Comparison of ENCODE assay signal across 28 mouse cellular contexts in genomic region chr1:158238722-158239121, GRCm38 (mm10).
A peak's percentile ranks its signal among the peaks of the same experiment; 100 is the strongest.
DNase-seq lines count a peak whose midpoint lies in the region; ATAC-seq and TF ChIP-seq lines count a peak whose summit lies in the region.
"Had no signal": no experiment of that assay in that cellular context is flagged by ENCODE, and none has a peak within 500 bp of the region (broad histone marks: within the 10 kb centered on the region; RNA-seq: fewer than 3 reads in every experiment).

No protein-coding gene starts in this region.

- TF ChIP-seq CTCF in forebrain, postnatal 0 days (IDR thresholded peaks at IDR 0.05; ENCODE audit: low read depth): 0 out of 2 replicates have a peak, but pooled peaks have one; percentile 16
- TF ChIP-seq CTCF in liver, postnatal 0 days (IDR thresholded peaks at IDR 0.05; ENCODE audit: low read depth): peak; percentile 16; the same call in 1 of the 2 replicates
- no peak for TF ChIP-seq CTCF in brain, embryonic 14.5 days (IDR thresholded peaks at IDR 0.05; ENCODE audit: borderline replicate concordance, extremely low read depth, insufficient read depth, insufficient read length)

- DNase-seq in forebrain, postnatal 0 days: no peak
- no peak for DNase-seq in liver, postnatal 0 days
- no peak for DNase-seq in liver, embryonic 11.5 days (ENCODE audit: low spot score)
- peak; percentile 47 for DNase-seq in brain, embryonic 14.5 days (ENCODE audit: low read depth)
- DNase-seq in retina, embryonic 14.5 days (ENCODE audit: low spot score): peak; percentile 24
- no peak for DNase-seq in right cerebral cortex, postnatal 25 days
- DNase-seq: adrenal gland, adult 8-10 months; cerebellum, adult 8-10 months; gastrocnemius, postnatal 25 days; heart, adult 2 months; heart, postnatal 14 days; kidney, adult 8-10 months; kidney, postnatal 4 days; liver had no signal

- H3K4me2 ChIP-seq in forebrain, postnatal 0 days (ENCODE audit: low read depth): no peak overlapping the region
- no peak overlapping the region for H3K4me2 ChIP-seq in forebrain, embryonic 15.5 days (replicated peaks)
- no peak overlapping the region for H3K4me2 ChIP-seq in liver, postnatal 0 days (ENCODE audit: low read depth, low read length)
- no peak overlapping the region for H3K4me2 ChIP-seq in liver, embryonic 11.5 days
- H3K4me2 ChIP-seq: forebrain, embryonic 12.5 days; heart, embryonic 13.5 days; hindbrain, embryonic 15.5 days; intestine, embryonic 15.5 days; liver, embryonic 15.5 days; lung, embryonic 15.5 days; midbrain, embryonic 15.5 days; neural tube, embryonic 12.5 days had no signal

- H3K27me3 ChIP-seq in forebrain, postnatal 0 days (ENCODE audit: insufficient read depth, low read length): no peaks in the 10 kb centered on the region
- no peaks in the 10 kb centered on the region for H3K27me3 ChIP-seq in forebrain, embryonic 15.5 days
- no peaks in the 10 kb centered on the region for H3K27me3 ChIP-seq in liver, postnatal 0 days (ENCODE audit: insufficient read depth, low read length)
- no peaks in the 10 kb centered on the region for H3K27me3 ChIP-seq in liver, embryonic 11.5 days (replicated peaks; ENCODE audit: control insufficient read depth, insufficient read depth, low read length)
- H3K27me3 ChIP-seq: forebrain, embryonic 12.5 days; heart, embryonic 13.5 days; hindbrain, embryonic 15.5 days; intestine, embryonic 15.5 days; liver, embryonic 15.5 days; lung, embryonic 15.5 days; midbrain, embryonic 15.5 days; neural tube, embryonic 12.5 days had no signal

- H3K9me3 ChIP-seq in forebrain, postnatal 0 days (ENCODE audit: low read length): no peaks in the 10 kb centered on the region
- no peaks in the 10 kb centered on the region for H3K9me3 ChIP-seq in forebrain, embryonic 15.5 days
- no peaks in the 10 kb centered on the region for H3K9me3 ChIP-seq in liver, postnatal 0 days (ENCODE audit: low read length)
- H3K9me3 ChIP-seq in liver, embryonic 11.5 days (ENCODE audit: control insufficient read depth, low read length): no peaks in the 10 kb centered on the region
- H3K9me3 ChIP-seq: forebrain, embryonic 12.5 days; heart, embryonic 13.5 days; hindbrain, embryonic 10.5 days; hindbrain, embryonic 15.5 days; intestine, embryonic 15.5 days; liver, embryonic 15.5 days; lung, embryonic 15.5 days; midbrain, embryonic 15.5 days; neural tube, embryonic 12.5 days had no signal

- TF ChIP-seq EP300 in liver, postnatal 0 days (IDR thresholded peaks at IDR 0.05; ENCODE audit: low read depth): no peak

- H3K27ac ChIP-seq in forebrain, postnatal 0 days (ENCODE audit: low read depth, low read length): no peak overlapping the region
- no peak overlapping the region for H3K27ac ChIP-seq in forebrain, embryonic 15.5 days (replicated peaks)
- H3K27ac ChIP-seq in liver, postnatal 0 days (ENCODE audit: low read depth): no peak overlapping the region
- H3K27ac ChIP-seq in liver, embryonic 11.5 days (ENCODE audit: low read depth, low read length): no peak overlapping the region
- H3K27ac ChIP-seq: forebrain, embryonic 12.5 days; heart, adult 2 months; heart, embryonic 13.5 days; hindbrain, embryonic 10.5 days; hindbrain, embryonic 15.5 days; intestine, embryonic 15.5 days; kidney, postnatal 0 days; liver, embryonic 15.5 days; lung, embryonic 15.5 days; midbrain, embryonic 15.5 days; neural tube, embryonic 12.5 days had no signal

- ATAC-seq in forebrain, postnatal 0 days: peak; percentile 56; the same call in 1 of the 2 replicates
- no peak for ATAC-seq in forebrain, embryonic 15.5 days (replicated peaks)
- no peak for ATAC-seq in liver, postnatal 0 days
- ATAC-seq in liver, embryonic 11.5 days (replicated peaks; ENCODE audit: low FRiP score): no peak
- ATAC-seq in megakaryocyte progenitor cell, adult 5-6 weeks (replicated peaks; ENCODE audit: poor library complexity): no peak
- ATAC-seq: CD4-positive, CD25-positive, alpha-beta regulatory T cell, adult 4 months; intestine, embryonic 15.5 days; midbrain, embryonic 15.5 days had no signal

- no peak for TF ChIP-seq POLR2A in brain, embryonic 14.5 days (IDR thresholded peaks at IDR 0.05; ENCODE audit: borderline replicate concordance, extremely low read depth, insufficient read depth, insufficient read length, poor library complexity, severe bottlenecking)

- no peaks in the 10 kb centered on the region for H3K4me1 ChIP-seq in forebrain, postnatal 0 days (ENCODE audit: insufficient read depth)
- H3K4me1 ChIP-seq in forebrain, embryonic 15.5 days: no peaks in the 10 kb centered on the region
- H3K4me1 ChIP-seq in liver, postnatal 0 days (ENCODE audit: insufficient read depth): no peaks in the 10 kb centered on the region
- H3K4me1 ChIP-seq in liver, embryonic 11.5 days (replicated peaks; ENCODE audit: control insufficient read depth, insufficient read depth, low read length): no peaks in the 10 kb centered on the region
- H3K4me1 ChIP-seq: forebrain, embryonic 12.5 days; heart, embryonic 13.5 days; hindbrain, embryonic 10.5 days; hindbrain, embryonic 15.5 days; intestine, embryonic 15.5 days; liver, embryonic 15.5 days; lung, embryonic 15.5 days; midbrain, embryonic 15.5 days; neural tube, embryonic 12.5 days had no signal

- H3K36me3 ChIP-seq in forebrain, postnatal 0 days (ENCODE audit: insufficient read depth): no peaks in the 10 kb centered on the region
- no peaks in the 10 kb centered on the region for H3K36me3 ChIP-seq in forebrain, embryonic 15.5 days
- H3K36me3 ChIP-seq in liver, postnatal 0 days (replicated peaks; ENCODE audit: insufficient read depth, low read length): no peaks in the 10 kb centered on the region
- no peaks in the 10 kb centered on the region for H3K36me3 ChIP-seq in liver, embryonic 11.5 days (ENCODE audit: control insufficient read depth, insufficient read depth, low read length)
- H3K36me3 ChIP-seq: forebrain, embryonic 12.5 days; heart, embryonic 13.5 days; hindbrain, embryonic 10.5 days; hindbrain, embryonic 15.5 days; intestine, embryonic 15.5 days; liver, embryonic 15.5 days; lung, embryonic 15.5 days; midbrain, embryonic 15.5 days; neural tube, embryonic 12.5 days had no signal

- no peak overlapping the region for H3K4me3 ChIP-seq in forebrain, postnatal 0 days (ENCODE audit: low read depth, low read length)
- no peak overlapping the region for H3K4me3 ChIP-seq in forebrain, embryonic 15.5 days
- H3K4me3 ChIP-seq in liver, postnatal 0 days (ENCODE audit: low read depth, low read length): no peak overlapping the region
- H3K4me3 ChIP-seq in liver, embryonic 11.5 days (ENCODE audit: low read depth, low read length): no peak overlapping the region
- H3K4me3 ChIP-seq: forebrain, embryonic 12.5 days; heart, adult 2 months; heart, embryonic 13.5 days; hindbrain, embryonic 10.5 days; hindbrain, embryonic 15.5 days; intestine, embryonic 15.5 days; liver, embryonic 15.5 days; lung, embryonic 15.5 days; midbrain, embryonic 15.5 days; myocyte; neural tube, embryonic 12.5 days had no signal

- WGBS in forebrain, postnatal 0 days: 37% methylated on average over 4 of the region's 4 CpGs
- 36% methylated on average over 4 of the region's 4 CpGs for WGBS in forebrain, embryonic 15.5 days
- WGBS in liver, postnatal 0 days (ENCODE audit: insufficient replicate concordance): 52% methylated on average over 4 of the region's 4 CpGs
- 57% methylated on average over 4 of the region's 4 CpGs for WGBS in liver, embryonic 11.5 days

- no peak overlapping the region for H3K9ac ChIP-seq in forebrain, postnatal 0 days
- H3K9ac ChIP-seq in forebrain, embryonic 15.5 days (replicated peaks): no peak overlapping the region
- no peak overlapping the region for H3K9ac ChIP-seq in liver, postnatal 0 days (replicated peaks)
- no peak overlapping the region for H3K9ac ChIP-seq in liver, embryonic 11.5 days (ENCODE audit: low read depth, low read length)
- H3K9ac ChIP-seq: forebrain, embryonic 12.5 days; heart, embryonic 13.5 days; hindbrain, embryonic 15.5 days; intestine, embryonic 15.5 days; liver, embryonic 15.5 days; lung, embryonic 15.5 days; midbrain, embryonic 15.5 days; neural tube, embryonic 12.5 days had no signal

Comparison
In these comparisons a context has a peak if more than half of its experiments do, and no peak if none do; other contexts are left out.
1. DNase-seq: peak in brain, embryonic 14.5 days (single experiment) and retina, embryonic 14.5 days (single experiment); none in forebrain, postnatal 0 days (single experiment), liver, postnatal 0 days (single experiment), liver, embryonic 11.5 days (single experiment) and right cerebral cortex, postnatal 25 days (single experiment).